Mouse (Mus musculus) heart, adult 11 months (tissue): ENCODE data around the gene Cox5a.

Experiments used
- DNase-seq: peaks from one replicate; pipeline ENCODE4 v3.0.0; 2022

Gene Cox5a

GRCm38 (mm10) chr9:57564609-57565008 is 43.5 kb downstream of the Cox5a start:
- DNase-seq: no peak

- DNase-seq: peak; percentile 98
Measured at GRCm38 (mm10) chr9:57565741-57566221, 44.7 kb downstream of the Cox5a start.

- peak; percentile 91 for DNase-seq
Measured at GRCm38 (mm10) chr9:57566846-57567245, 45.8 kb downstream of the Cox5a start.

GRCm38 (mm10) chr9:57568500-57568899 is 47.4 kb downstream of the Cox5a start:
- DNase-seq: no peak

- DNase-seq: no peak
Measured at GRCm38 (mm10) chr9:57574397-57574796, 53.3 kb downstream of the Cox5a start.

- DNase-seq: no peak
Measured at GRCm38 (mm10) chr9:57575577-57575976, 54.5 kb downstream of the Cox5a start.

GRCm38 (mm10) chr9:57577144-57577849 is 56.2 kb downstream of the Cox5a start:
- no peak for DNase-seq
